In the genomic region with DNA sequence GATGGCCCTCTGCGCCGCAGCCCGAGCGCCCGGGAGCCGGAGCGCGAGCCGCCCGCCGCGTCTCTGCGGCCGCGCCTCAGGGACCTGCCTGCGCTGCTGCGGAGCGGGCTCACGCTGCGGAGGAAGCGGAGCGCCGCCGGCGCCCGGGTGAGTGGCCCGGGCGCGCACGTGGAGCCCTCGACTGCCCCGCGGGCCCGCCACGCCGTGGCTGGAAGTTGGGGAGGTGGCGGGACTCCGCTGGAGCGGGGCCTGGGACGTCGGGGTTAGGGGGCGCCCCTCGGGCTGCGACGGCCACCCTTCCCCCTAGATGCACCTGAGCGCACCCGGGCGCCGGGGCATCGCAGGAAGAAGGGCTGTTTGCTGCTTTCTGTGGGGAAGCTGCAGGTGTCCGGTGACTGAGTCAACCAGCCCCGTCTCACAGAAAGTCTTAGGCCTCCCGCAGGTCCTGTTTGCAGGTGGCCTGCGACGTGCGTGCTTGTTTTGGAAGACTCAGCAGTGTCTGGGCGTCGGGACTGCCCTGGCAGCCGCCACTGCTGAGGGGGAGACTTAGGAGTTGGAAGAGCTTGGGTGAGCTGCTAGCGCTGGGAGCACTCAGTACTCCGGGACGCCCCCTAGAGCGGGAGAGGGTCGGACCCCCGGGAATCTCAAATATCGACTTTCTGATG, we compare ENCODE assay signal across 8 mouse cellular contexts. TPM values are rescaled to one million over a fixed set of nuclear protein-coding genes. Genes with fewer than 3 reads are reported as not detected.
DNase-seq lines count a peak whose midpoint lies in the region; ATAC-seq and TF ChIP-seq lines count a peak whose summit lies in the region.

No protein-coding gene starts in this region.

- H3K36me3 ChIP-seq in kidney, embryonic 14.5 days (ENCODE audit: control insufficient read depth, insufficient read depth, low read length) = no peaks in the 10 kb centered on the region
- no peaks in the 10 kb centered on the region for H3K36me3 ChIP-seq in liver, adult 2 months (ENCODE audit: control insufficient read depth, insufficient read depth, low read length)
- H3K36me3 ChIP-seq in midbrain, embryonic 16.5 days (ENCODE audit: control insufficient read depth, insufficient read depth, low read length) = no peaks in the 10 kb centered on the region
- no peaks in the 10 kb centered on the region for H3K36me3 ChIP-seq in stomach, embryonic 14.5 days (ENCODE audit: control insufficient read depth, insufficient read depth, low read length)

- no peak for TF ChIP-seq CTCF in liver, adult 2 months (IDR thresholded peaks at IDR 0.05; ENCODE audit: low read depth, low read length)

- no peak for ATAC-seq in cerebellum, adult (ENCODE audit: insufficient number of reproducible peaks, low FRiP score, low TSS enrichment)
- peak; percentile 84 for ATAC-seq in kidney, embryonic 14.5 days (ENCODE audit: low FRiP score, low TSS enrichment)
- peak; percentile 78 for ATAC-seq in midbrain, embryonic 16.5 days
- peak; percentile 76 for ATAC-seq in stomach, embryonic 14.5 days (ENCODE audit: insufficient number of reproducible peaks, insufficient read depth, low FRiP score, low read depth)

- H3K79me2 ChIP-seq in liver, adult 2 months (ENCODE audit: control insufficient read depth, insufficient read depth, low read length) = no peaks in the 10 kb centered on the region

- WGBS in kidney, embryonic 14.5 days = under 1% methylated on average over 65 of the region's 66 CpGs
- 2% methylated on average over 66 of the region's 66 CpGs for WGBS in liver, adult 2 months
- WGBS in midbrain, embryonic 16.5 days = under 1% methylated on average over 61 of the region's 66 CpGs
- WGBS in stomach, embryonic 14.5 days = under 1% methylated on average over 62 of the region's 66 CpGs

- peak overlapping the region; percentile 62 for H3K27ac ChIP-seq in kidney, embryonic 14.5 days (ENCODE audit: low read depth, low read length)
- H3K27ac ChIP-seq in liver, adult 2 months (replicated peaks; ENCODE audit: insufficient read depth, low read depth, low read length) = no peak overlapping the region
- H3K27ac ChIP-seq in midbrain, embryonic 16.5 days (ENCODE audit: low read length) = peak overlapping the region; percentile 50
- peak overlapping the region; percentile 63 for H3K27ac ChIP-seq in stomach, embryonic 14.5 days (ENCODE audit: low read length)

- no peak for TF ChIP-seq POLR2A in liver, adult 2 months (IDR thresholded peaks at IDR 0.05; ENCODE audit: extremely low read depth, insufficient read depth, low read length)

- peaks cover 29% of the 10 kb centered on the region for H3K27me3 ChIP-seq in kidney, embryonic 14.5 days (ENCODE audit: control insufficient read depth, insufficient read depth, low read length)
- peaks cover 14% of the 10 kb centered on the region for H3K27me3 ChIP-seq in liver, adult 2 months (ENCODE audit: control insufficient read depth, insufficient read depth, low read length)
- H3K27me3 ChIP-seq in midbrain, embryonic 16.5 days (ENCODE audit: control insufficient read depth, insufficient read depth, low read depth, low read length) = peaks cover 14% of the 10 kb centered on the region
- H3K27me3 ChIP-seq in stomach, embryonic 14.5 days (ENCODE audit: control insufficient read depth, insufficient read depth, low read length) = 0 out of 2 replicates have a peak, but pooled peaks cover 11% of the 10 kb centered on the region

- H3K9me3 ChIP-seq in kidney, embryonic 14.5 days (ENCODE audit: control insufficient read depth, low read length) = no peaks in the 10 kb centered on the region
- H3K9me3 ChIP-seq in midbrain, embryonic 16.5 days (replicated peaks; ENCODE audit: control insufficient read depth, low read length, poor library complexity, severe bottlenecking) = no peaks in the 10 kb centered on the region
- no peaks in the 10 kb centered on the region for H3K9me3 ChIP-seq in stomach, embryonic 14.5 days (ENCODE audit: control insufficient read depth, low read depth, low read length)

- H3K4me3 ChIP-seq in kidney, embryonic 14.5 days (ENCODE audit: low read length) = peak overlapping the region; percentile 64
- H3K4me3 ChIP-seq in liver, adult 2 months (ENCODE audit: insufficient read depth, low read depth, low read length) = peak overlapping the region; percentile 56; the same call in 1 of the 2 replicates
- H3K4me3 ChIP-seq in midbrain, embryonic 16.5 days (ENCODE audit: low read depth, low read length) = peak overlapping the region; percentile 47
- peak overlapping the region; percentile 51 for H3K4me3 ChIP-seq in stomach, embryonic 14.5 days (ENCODE audit: low read depth, low read length)

- H3K4me1 ChIP-seq in kidney, embryonic 14.5 days (ENCODE audit: control insufficient read depth, insufficient read depth, low read length) = no peaks in the 10 kb centered on the region
- H3K4me1 ChIP-seq in liver, adult 2 months (ENCODE audit: control insufficient read depth, insufficient read depth, low read length) = peaks cover 2% of the 10 kb centered on the region; the same call in 1 of the 2 replicates
- 0 out of 2 replicates have a peak, but pooled peaks cover 6% of the 10 kb centered on the region for H3K4me1 ChIP-seq in midbrain, embryonic 16.5 days (ENCODE audit: control insufficient read depth, insufficient read depth, low read length)
- H3K4me1 ChIP-seq in stomach, embryonic 14.5 days (ENCODE audit: control insufficient read depth, insufficient read depth, low read length) = peaks cover 2% of the 10 kb centered on the region; the same call in 1 of the 2 replicates

- peak; percentile 3 to 14 for DNase-seq in cerebellum, adult 18-20 months
- DNase-seq in embryo, embryonic 11 days = peak; percentile 61
- DNase-seq in heart, adult 9 months (ENCODE audit: low spot score in 2 of 2) = peak; percentile 5 to 10
- no peak for DNase-seq in liver, adult 2 months (ENCODE audit: extremely low read depth, low read depth, low spot score)

- H3K9ac ChIP-seq in kidney, embryonic 14.5 days (ENCODE audit: low read depth, low read length) = peak overlapping the region; percentile 69
- peak overlapping the region; percentile 50; the same call in 1 of the 2 replicates for H3K9ac ChIP-seq in liver, adult 2 months (ENCODE audit: low read depth, low read length)
- peak overlapping the region; percentile 79 for H3K9ac ChIP-seq in midbrain, embryonic 16.5 days (ENCODE audit: low read depth, low read length)
- peak overlapping the region; percentile 58; the same call in 1 of the 2 replicates for H3K9ac ChIP-seq in stomach, embryonic 14.5 days (replicated peaks; ENCODE audit: low read depth, low read length)

- H3K4me2 ChIP-seq in kidney, embryonic 14.5 days (replicated peaks; ENCODE audit: low read depth, low read length) = peak overlapping the region; percentile 98
- H3K4me2 ChIP-seq in midbrain, embryonic 16.5 days (ENCODE audit: low read length) = peak overlapping the region; percentile 89
- peak overlapping the region; percentile 91 for H3K4me2 ChIP-seq in stomach, embryonic 14.5 days (replicated peaks; ENCODE audit: low read depth, low read length)

RNA-seq across cellular contexts. Expression of gene Rapgef5, which starts 17.9 kb away (rescaled TPM):
- polyA plus RNA-seq in kidney, embryonic 14.5 days (2014; fragmentation: Nextera tagmentation; extraction: Ambion mirVana) = 8.8 and 17.9 TPM in 2 replicates
- total RNA-seq in liver, adult 2 months (2014; rRNA removed) = 13.3 and 14.0 TPM in 2 replicates
- 1.1 and 2.1 TPM in 2 replicates for polyA plus RNA-seq in liver, adult 2 months (2012; rRNA removed)
- 37.2 and 41.3 TPM in 2 replicates for polyA plus RNA-seq in midbrain, embryonic 16.5 days (2015; fragmentation: Nextera tagmentation; extraction: Ambion mirVana)
- 11.9 and 12.1 TPM in 2 replicates for polyA plus RNA-seq in stomach, embryonic 14.5 days (2014; fragmentation: Nextera tagmentation; extraction: Ambion mirVana)
